Mouse (Mus musculus) small intestine, adult 2 months (tissue): ENCODE data around the gene Mprip.

ENCODE experiments used
- CTCF ChIP-seq: fragments of 200-500 bp; IDR thresholded peaks from 2 replicates; pipeline ENCODE4 v1.5.1; 2012; ENCODE audit warnings: low read depth, mild to moderate bottlenecking, control low read depth, inconsistent platforms, low read length, moderate library complexity, mixed read lengths; ENCODE audit not compliant: insufficient replicate concordance, insufficient read length; ENCODE audit errors: extremely low read depth
- POLR2A ChIP-seq: fragments of 200-500 bp; IDR thresholded peaks from 2 replicates; pipeline ENCODE4 v1.6.1; 2012; ENCODE audit warnings: low read depth, mild to moderate bottlenecking, control low read depth, inconsistent platforms, low read length, moderate library complexity

GRCm38 (mm10) chr11:59787199-59787781 is 126.2 kb downstream of the Mprip start, which contains the start of gene Pld6:
- TF ChIP-seq CTCF (no peak), POLR2A (no peak)
